Mouse (Mus musculus) urinary bladder, adult 18-20 months (tissue): Measurements from ENCODE around the gene Spdye4b.
"Not testable (repeated sequence)": the region's sequence is repeated elsewhere in the genome, so short reads cannot be mapped to it uniquely, and the experiment has no call there.

Experiments used
- DNase-seq, 2 experiments: peaks; one replicate each; pipeline ENCODE4 v3.0.0; 2022; ENCODE audit warnings: low spot score in 2 of 2, mixed read lengths in 2 of 2

The Spdye4b gene

GRCm38 (mm10) chr5:143180255-143181076, at the start of gene Spdye4b, which contains the start of gene Rbak:
Spdye4b (plus strand) TSS chr5:143181017.
Rbak (minus strand) TSS chr5:143180775.
- peak; percentile 79 to 92 for DNase-seq

- no peak for DNase-seq
Observed at GRCm38 (mm10) chr5:143132935-143133514, 47.8 kb upstream of the Spdye4b start.

GRCm38 (mm10) chr5:143134216-143135010, 46.4 kb upstream of the Spdye4b start:
- DNase-seq: not testable (repeated sequence)

- DNase-seq: no peak
Observed at GRCm38 (mm10) chr5:143135042-143135441, 45.8 kb upstream of the Spdye4b start.

- DNase-seq: no peak
Observed at GRCm38 (mm10) chr5:143137580-143137979, 43.2 kb upstream of the Spdye4b start.

- no peak for DNase-seq
Observed at GRCm38 (mm10) chr5:143147481-143147880, 33.3 kb upstream of the Spdye4b start, which contains the start of gene Olfr718-ps1. Olfr718-ps1 (minus strand) TSS chr5:143147581.

GRCm38 (mm10) chr5:143148661-143149060, 32.2 kb upstream of the Spdye4b start:
- DNase-seq: no peak

GRCm38 (mm10) chr5:143149536-143149935, 31.3 kb upstream of the Spdye4b start:
- no peak for DNase-seq

- DNase-seq: no peak
Observed at GRCm38 (mm10) chr5:143150044-143150443, 30.8 kb upstream of the Spdye4b start.

- no peak for DNase-seq
Observed at GRCm38 (mm10) chr5:143153756-143154155, 27.1 kb upstream of the Spdye4b start.

GRCm38 (mm10) chr5:143155534-143155933, 25.3 kb upstream of the Spdye4b start:
- no peak for DNase-seq

- peak in 1 of 2 experiments; percentile 20 for DNase-seq
Observed at GRCm38 (mm10) chr5:143165508-143166070, 15.2 kb upstream of the Spdye4b start.

GRCm38 (mm10) chr5:143175970-143176369, 4.8 kb upstream of the Spdye4b start:
- no peak for DNase-seq

- DNase-seq: no peak
Observed at GRCm38 (mm10) chr5:143177541-143178200, 3.1 kb upstream of the Spdye4b start.

- DNase-seq: no peak
Observed at GRCm38 (mm10) chr5:143179179-143179578, 1.6 kb upstream of the Spdye4b start.

- not testable (repeated sequence) for DNase-seq
Observed at GRCm38 (mm10) chr5:143188014-143188413, 7.2 kb downstream of the Spdye4b start.

GRCm38 (mm10) chr5:143192806-143193205, 12.0 kb downstream of the Spdye4b start:
- no peak for DNase-seq

- not testable (repeated sequence) for DNase-seq
Observed at GRCm38 (mm10) chr5:143194747-143195146, 13.9 kb downstream of the Spdye4b start.

GRCm38 (mm10) chr5:143195166-143195565, 14.3 kb downstream of the Spdye4b start:
- no peak for DNase-seq

GRCm38 (mm10) chr5:143196506-143196905, 15.7 kb downstream of the Spdye4b start:
- DNase-seq: no peak

GRCm38 (mm10) chr5:143205015-143205414, 24.2 kb downstream of the Spdye4b start:
- no peak for DNase-seq
